Mouse (Mus musculus): Measurements from ENCODE around the gene Mmd2. TPM values are rescaled to one million over a fixed set of nuclear protein-coding genes. Genes with fewer than 3 reads are reported as not detected.

Mmd2 gene
- polyA plus RNA-seq, 1 experiment from 2014 or later = 1.7 TPM

GRCm38 (mm10) chr5:142518973-142519372 is 89.6 kb downstream of the Mmd2 start:
- no peaks in the 10 kb centered on the region for H3K27me3 ChIP-seq (replicated peaks; ENCODE audit: control insufficient read depth, insufficient read depth, low read length)
- 47% methylated on average over 6 of the region's 6 CpGs for WGBS
- no peak overlapping the region for H3K27ac ChIP-seq (ENCODE audit: low read depth)
- no peaks in the 10 kb centered on the region for H3K9me3 ChIP-seq (ENCODE audit: control insufficient read depth, low read length)
- H3K4me1 ChIP-seq (replicated peaks; ENCODE audit: control insufficient read depth, insufficient read depth, low read length) = peaks cover 6% of the 10 kb centered on the region
- H3K4me3 ChIP-seq (ENCODE audit: low read depth, low read length) = no peak overlapping the region
- no peak for ATAC-seq (replicated peaks; ENCODE audit: low FRiP score, low TSS enrichment, low read depth)
- no peaks in the 10 kb centered on the region for H3K36me3 ChIP-seq (ENCODE audit: control insufficient read depth, insufficient read depth, low read length)
- no peak overlapping the region for H3K9ac ChIP-seq (ENCODE audit: low read length)
- H3K4me2 ChIP-seq (ENCODE audit: low read length) = no peak overlapping the region
- no peak for DNase-seq (ENCODE audit: low spot score)

Other genes with a start within 250 kb of the Mmd2 start
- 3.6 and 5.6 TPM in 2 replicates for gene Foxk1, start 207.3 kb downstream of the Mmd2 start, polyA plus RNA-seq (2014; fragmentation: Nextera tagmentation; extraction: Ambion mirVana)
- gene Ap5z1, start 144.9 kb downstream of the Mmd2 start, polyA plus RNA-seq (2014; fragmentation: Nextera tagmentation; extraction: Ambion mirVana) = 10.5 and 12.3 TPM in 2 replicates
- gene Papolb, start 78.7 kb downstream of the Mmd2 start, polyA plus RNA-seq (2014; fragmentation: Nextera tagmentation; extraction: Ambion mirVana) = 0.04 and 0.15 TPM in 2 replicates
- 2.4 and 2.5 TPM in 2 replicates for gene Radil, start 57.7 kb downstream of the Mmd2 start, polyA plus RNA-seq (2014; fragmentation: Nextera tagmentation; extraction: Ambion mirVana)
- gene Wipi2, start 18.9 kb upstream of the Mmd2 start, polyA plus RNA-seq (2014; fragmentation: Nextera tagmentation; extraction: Ambion mirVana) = 45.6 and 46.5 TPM in 2 replicates
- 9.7 and 10.6 TPM in 2 replicates for gene Slc29a4, start 83.7 kb upstream of the Mmd2 start, polyA plus RNA-seq (2014; fragmentation: Nextera tagmentation; extraction: Ambion mirVana)
- gene Tnrc18, start 208.9 kb upstream of the Mmd2 start, polyA plus RNA-seq (2014; fragmentation: Nextera tagmentation; extraction: Ambion mirVana) = 31.3 TPM in 2 replicates

Measured in intestine, embryonic 14.5 days (tissue).